Mouse (Mus musculus) layer of hippocampus, adult 11-12 months (tissue): ENCODE results near the gene Pcp4.

ENCODE experiments used
- DNase-seq: peaks from one replicate; pipeline ENCODE4 v3.0.0; 2022; ENCODE audit warnings: low spot score

The Pcp4 gene

DNA sequence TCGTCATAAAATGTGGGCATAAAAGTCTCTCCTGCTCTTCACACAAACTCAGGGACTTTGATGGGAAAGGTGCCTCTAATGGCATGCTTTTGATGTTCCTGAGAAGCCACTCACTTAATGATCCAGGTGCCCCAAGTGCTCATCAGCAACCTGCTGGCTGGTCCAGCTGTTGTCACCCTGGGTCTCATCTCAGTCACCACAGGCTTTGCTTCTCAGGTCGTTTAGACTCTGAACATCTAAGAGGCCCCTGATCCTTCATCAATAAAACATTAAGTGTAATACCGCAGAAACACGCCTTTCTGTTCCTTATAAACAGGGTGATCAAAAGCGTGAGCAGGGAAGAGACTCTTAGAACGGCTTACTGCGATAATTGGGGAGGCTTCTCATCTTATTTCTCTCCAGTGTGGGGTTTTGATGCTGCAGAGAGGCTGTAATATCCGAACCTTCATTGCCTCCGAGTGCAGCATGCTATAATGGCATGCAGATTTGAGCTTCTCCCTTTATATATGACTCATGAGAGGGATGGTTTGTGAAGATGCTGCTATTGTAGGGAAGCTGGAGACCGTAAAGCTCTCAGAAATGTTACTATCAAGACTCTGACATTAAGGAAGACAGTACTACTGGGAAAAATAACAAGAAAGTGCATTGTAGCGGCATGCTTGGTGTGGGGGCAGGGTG lies 19.7 kb downstream of the Pcp4 start:
- no peak for DNase-seq

- DNase-seq = no peak
Observed at GRCm38 (mm10) chr16:96488038-96488437, 20.6 kb downstream of the Pcp4 start.

DNA sequence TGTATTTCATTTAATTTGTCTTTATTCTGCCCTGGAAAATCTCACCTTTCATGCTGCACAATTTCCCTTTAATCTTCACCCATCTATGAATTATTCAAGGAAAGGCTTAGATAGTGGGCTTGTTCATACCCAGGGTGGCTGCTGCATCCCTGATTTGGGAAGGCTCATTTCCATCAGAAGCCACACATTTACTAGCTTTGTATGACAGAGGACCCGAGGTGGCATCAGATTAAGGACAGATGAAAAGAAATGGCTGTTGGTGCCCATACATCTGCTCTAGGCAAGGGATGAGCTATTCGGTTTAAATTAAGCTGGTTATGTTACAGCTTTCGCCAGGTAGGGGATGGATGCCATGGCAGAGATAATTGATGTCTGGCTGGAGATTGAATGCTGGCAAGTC lies 24.1 kb downstream of the Pcp4 start:
- no peak for DNase-seq

DNA sequence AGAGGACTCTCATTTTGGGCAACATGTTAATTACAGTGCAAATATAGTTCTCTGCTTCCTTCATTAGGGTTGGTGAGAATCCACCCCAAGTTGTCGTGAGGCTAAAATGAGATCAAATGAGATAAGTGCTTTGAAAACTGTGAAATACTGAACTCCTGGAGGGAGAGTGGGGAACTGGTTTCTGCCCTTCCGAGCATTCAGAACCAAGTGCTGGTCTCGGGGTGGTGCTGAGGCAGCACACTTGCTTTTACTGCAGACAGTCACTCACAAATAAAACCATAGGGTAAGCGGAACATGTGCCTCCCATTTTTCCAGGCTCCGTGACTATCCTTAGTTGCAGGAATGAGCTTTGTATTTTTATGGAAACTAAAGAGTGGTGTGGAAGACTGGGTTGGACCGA lies 26.7 kb downstream of the Pcp4 start:
- DNase-seq = no peak

- DNase-seq = peak; percentile 33
Observed at GRCm38 (mm10) chr16:96498951-96499350, 31.5 kb downstream of the Pcp4 start.

DNA sequence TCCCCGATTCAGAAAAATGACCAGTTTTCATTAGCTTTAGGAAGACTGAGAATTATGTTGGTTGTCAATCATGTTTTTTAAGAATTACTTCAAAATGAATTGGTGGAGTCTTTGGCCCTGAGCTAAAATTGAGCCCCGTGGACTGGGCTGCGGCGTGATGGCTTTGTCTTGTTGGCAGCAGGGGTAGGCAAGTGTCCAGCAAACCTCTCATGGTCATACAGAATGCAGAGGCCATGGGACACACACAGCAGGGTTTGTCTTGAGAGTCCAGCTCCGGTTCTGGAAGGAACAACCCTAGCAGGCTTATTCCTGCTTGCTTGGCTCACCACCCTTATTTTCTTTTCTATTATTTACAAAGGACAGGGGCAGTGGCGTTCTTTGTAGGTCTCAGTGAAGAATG lies 33.8 kb downstream of the Pcp4 start:
- DNase-seq = no peak

DNA sequence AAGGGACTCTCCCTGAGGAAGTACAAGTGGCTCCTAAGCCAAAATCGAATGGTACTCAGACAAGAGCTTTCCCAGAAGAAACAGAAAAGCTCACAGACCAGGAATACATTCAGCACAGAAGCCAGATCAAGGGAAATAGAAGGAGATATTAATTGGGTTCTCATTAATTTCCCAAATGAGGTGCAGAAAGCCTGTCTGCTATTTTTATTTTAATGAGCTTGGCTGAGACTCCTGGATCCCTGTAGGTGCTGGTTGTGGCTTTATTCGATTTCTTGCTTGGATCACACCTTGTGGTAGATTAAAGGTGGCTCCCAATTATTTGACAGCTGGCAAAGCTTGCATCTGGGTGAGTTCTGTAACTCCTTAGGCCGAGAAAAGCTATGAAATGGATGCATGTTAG lies 35.2 kb downstream of the Pcp4 start:
- no peak for DNase-seq

GRCm38 (mm10) chr16:96514466-96514865 lies 47.1 kb downstream of the Pcp4 start:
- DNase-seq = no peak

DNA sequence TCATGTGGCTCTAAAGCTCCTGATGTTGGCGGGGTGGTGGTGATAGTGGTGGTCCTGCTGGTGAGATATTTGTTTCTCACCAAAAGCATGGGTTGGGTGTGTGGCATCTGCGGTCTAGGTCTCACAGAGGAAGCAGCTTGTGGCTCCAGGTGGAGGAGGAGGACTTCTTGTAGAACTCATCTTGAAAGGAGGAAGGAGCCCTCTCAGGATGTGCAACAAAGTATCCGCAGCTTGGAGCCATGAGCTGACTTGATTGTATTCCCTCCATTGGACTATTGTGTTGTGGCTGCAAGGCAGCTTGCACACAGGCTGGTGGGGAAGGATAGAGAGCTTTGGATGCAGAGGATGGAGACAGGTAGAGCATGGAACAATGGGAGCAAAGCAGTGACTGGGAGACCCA lies 60.1 kb downstream of the Pcp4 start:
- DNase-seq = no peak

- DNase-seq = no peak
Observed at GRCm38 (mm10) chr16:96528471-96528870, 61.1 kb downstream of the Pcp4 start.

GRCm38 (mm10) chr16:96529896-96530568 lies 62.6 kb downstream of the Pcp4 start:
- DNase-seq = no peak

DNA sequence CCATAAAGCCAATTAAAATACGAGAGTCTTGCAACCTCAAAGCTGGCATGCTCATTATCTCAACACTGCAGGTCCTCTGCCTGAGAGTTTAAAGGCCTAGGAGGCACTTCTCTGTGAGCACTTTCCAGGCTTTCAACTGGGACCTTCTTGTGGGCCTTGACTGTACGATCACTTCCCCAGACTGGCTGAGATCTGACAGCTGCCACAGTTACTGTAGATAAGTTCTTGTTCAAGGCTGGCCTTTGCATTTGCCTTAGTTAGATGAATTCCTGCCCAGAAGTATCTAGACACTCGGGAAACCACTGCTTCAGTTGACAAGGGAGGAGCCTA lies 63.1 kb downstream of the Pcp4 start:
- DNase-seq = no peak

DNA sequence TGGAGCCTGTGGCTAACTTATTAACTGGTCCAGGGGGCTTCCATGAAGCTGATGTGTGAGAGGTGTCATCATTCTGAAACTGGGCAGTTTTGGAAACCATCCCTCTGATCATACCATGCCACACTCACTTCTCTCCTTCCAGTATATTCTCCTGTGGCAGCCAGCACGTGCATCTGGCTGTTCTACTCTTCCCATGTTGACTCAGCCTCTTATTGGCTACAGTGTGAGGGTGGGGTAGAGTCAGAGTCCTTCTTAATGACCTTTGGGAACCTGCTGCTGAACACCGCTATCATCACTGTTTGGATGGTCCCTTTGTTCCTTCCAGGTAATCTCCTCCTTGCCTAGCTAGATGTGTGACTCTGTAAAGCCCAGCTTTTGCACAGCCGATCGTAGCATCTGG lies 63.6 kb downstream of the Pcp4 start:
- DNase-seq = no peak

- DNase-seq = no peak
Observed at GRCm38 (mm10) chr16:96533710-96534109, 66.3 kb downstream of the Pcp4 start.

- no peak for DNase-seq
Observed at GRCm38 (mm10) chr16:96535271-96535670, 67.9 kb downstream of the Pcp4 start.

GRCm38 (mm10) chr16:96536426-96536825 lies 69.0 kb downstream of the Pcp4 start:
- DNase-seq = no peak

DNA sequence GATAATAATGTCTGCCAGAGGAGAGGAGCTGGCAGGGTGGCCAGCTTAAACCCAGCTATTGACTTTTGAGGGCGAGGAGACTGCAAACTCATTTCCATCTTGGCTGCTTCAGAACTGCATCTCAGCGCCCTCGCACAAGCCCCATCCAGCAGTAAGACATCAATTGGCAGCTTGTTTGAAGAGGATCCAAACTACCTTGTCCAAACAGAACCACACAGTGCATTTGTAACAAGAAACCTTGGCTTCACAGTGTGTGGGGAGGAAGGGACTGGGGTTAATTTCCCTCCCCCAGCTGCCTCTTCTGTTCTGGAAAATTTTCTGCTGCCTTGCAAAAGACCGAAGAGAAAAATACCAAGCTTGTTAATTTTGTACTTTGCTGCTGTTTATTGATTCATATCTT lies 71.7 kb downstream of the Pcp4 start:
- DNase-seq = no peak

- peak; percentile 62 for DNase-seq
Observed at GRCm38 (mm10) chr16:96541056-96541455, 73.7 kb downstream of the Pcp4 start.

GRCm38 (mm10) chr16:96552680-96553079 lies 85.3 kb downstream of the Pcp4 start:
- DNase-seq = no peak

DNA sequence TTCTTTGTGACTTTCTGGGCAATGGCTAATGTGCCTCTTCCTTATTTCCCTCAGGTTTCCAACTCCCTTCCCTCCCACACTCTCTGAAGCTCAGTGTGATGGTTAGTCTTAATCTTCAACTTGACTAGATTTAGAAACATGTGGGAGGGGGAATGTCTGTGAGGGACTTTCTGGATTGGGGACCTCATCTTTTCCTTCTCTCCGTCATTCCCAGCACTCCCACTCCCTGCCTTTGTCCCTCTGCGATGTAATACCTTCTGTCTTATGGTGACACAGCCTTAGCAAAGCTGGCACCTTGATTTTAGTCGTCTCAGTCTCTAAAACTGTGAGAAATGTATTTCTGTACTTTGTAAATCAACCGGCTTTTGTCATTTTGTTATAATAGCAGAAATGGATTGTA lies 88.0 kb downstream of the Pcp4 start:
- no peak for DNase-seq

DNA sequence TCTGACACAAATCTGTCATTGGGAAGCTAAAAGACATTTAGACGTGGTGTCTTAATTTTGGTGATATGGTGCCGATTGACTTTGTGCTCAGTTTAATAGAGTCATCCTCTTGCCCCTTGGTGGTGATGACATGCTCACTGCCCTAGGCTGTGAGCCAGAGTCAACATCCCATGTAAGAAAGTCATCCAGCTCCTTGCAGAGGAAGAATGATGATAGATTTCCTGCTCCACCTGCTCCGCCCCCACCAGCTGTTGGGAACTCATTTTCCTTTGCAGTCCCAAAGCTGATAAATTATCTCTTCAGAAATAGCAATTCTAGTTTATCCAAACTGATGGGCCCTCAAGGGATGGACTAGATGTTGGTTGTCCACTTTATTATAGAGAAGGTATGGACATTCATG lies 89.2 kb downstream of the Pcp4 start:
- DNase-seq = no peak

GRCm38 (mm10) chr16:96558341-96558740 lies 90.9 kb downstream of the Pcp4 start:
- DNase-seq = no peak

- DNase-seq = no peak
Observed at GRCm38 (mm10) chr16:96559796-96560195, 92.4 kb downstream of the Pcp4 start.
